Mouse (Mus musculus) R1 (cell line): ENCODE data around the gene Sprr1a.
"Not testable (repeated sequence)": the region's sequence is repeated elsewhere in the genome, so short reads cannot be mapped to it uniquely, and the experiment has no call there.

Source experiments
- DNase-seq: peaks from one replicate; pipeline ENCODE4 v3.0.0-alpha.2; 2018; ENCODE audit warnings: low read depth, low spot score

Sprr1a gene

GRCm38 (mm10) chr3:92485863-92486262 lies at the start of gene Sprr1a:
Gene Sprr1a, minus strand, starts transcription at chr3:92485895.
- DNase-seq, result no peak

GRCm38 (mm10) chr3:92534411-92534810 lies 48.7 kb upstream of the Sprr1a start, which contains the start of gene 2310046K23Rik:
Gene 2310046K23Rik, minus strand, starts transcription at chr3:92534511.
- no peak for DNase-seq

- DNase-seq, result peak; percentile 19
Measured at GRCm38 (mm10) chr3:92512325-92512724, 26.6 kb upstream of the Sprr1a start.

GRCm38 (mm10) chr3:92510786-92511185 lies 25.1 kb upstream of the Sprr1a start:
- DNase-seq, result peak; percentile 39

GRCm38 (mm10) chr3:92508185-92508584 lies 22.5 kb upstream of the Sprr1a start:
- DNase-seq, result no peak

GRCm38 (mm10) chr3:92503528-92503927 lies 17.8 kb upstream of the Sprr1a start:
- no peak for DNase-seq

- no peak for DNase-seq
Measured at GRCm38 (mm10) chr3:92500393-92500792, 14.7 kb upstream of the Sprr1a start, which contains the start of gene Sprr4. Gene Sprr4, minus strand, starts transcription at chr3:92500493.

- DNase-seq, result not testable (repeated sequence)
Measured at GRCm38 (mm10) chr3:92490262-92490661, 4.6 kb upstream of the Sprr1a start.

- no peak for DNase-seq
Measured at GRCm38 (mm10) chr3:92486307-92486706, 612 bp upstream of the Sprr1a start.

- DNase-seq, result peak; percentile 33
Measured at GRCm38 (mm10) chr3:92481249-92481648, 4.4 kb downstream of the Sprr1a start.

GRCm38 (mm10) chr3:92470111-92470510 lies 15.6 kb downstream of the Sprr1a start:
- DNase-seq, result no peak

GRCm38 (mm10) chr3:92467424-92467823 lies 18.3 kb downstream of the Sprr1a start:
- DNase-seq, result no peak

- no peak for DNase-seq
Measured at GRCm38 (mm10) chr3:92466576-92466975, 19.1 kb downstream of the Sprr1a start.

GRCm38 (mm10) chr3:92458620-92459019 lies 27.1 kb downstream of the Sprr1a start, which contains the start of gene Sprr3:
Gene Sprr3, minus strand, starts transcription at chr3:92458720.
- no peak for DNase-seq

GRCm38 (mm10) chr3:92455151-92455550 lies 30.5 kb downstream of the Sprr1a start:
- no peak for DNase-seq

GRCm38 (mm10) chr3:92440177-92440576 lies 45.5 kb downstream of the Sprr1a start:
- no peak for DNase-seq

GRCm38 (mm10) chr3:92438689-92439088 lies 47.0 kb downstream of the Sprr1a start, which contains the start of gene Sprr1b:
Gene Sprr1b, minus strand, starts transcription at chr3:92438789.
- DNase-seq, result no peak
